Mouse (Mus musculus) forebrain, embryonic 12.5 days (tissue): ENCODE data around the gene Tenm2. TPM values are rescaled to one million over a fixed set of nuclear protein-coding genes. Genes with fewer than 3 reads are reported as not detected.
A peak's percentile ranks its signal among the peaks of the same experiment; 100 is the strongest.

Experiments
- ATAC-seq: fragments of 200-750 bp; cut with Nextera tagmentation; 2 replicates; pipeline ENCODE4 v1.8.0; 2017; ENCODE audit warnings: moderate TSS enrichment; ENCODE audit not compliant: low FRiP score
- H3K27ac ChIP-seq: fragments of 300-500 bp; sonication (generic); 2 replicates; pipeline ENCODE4 v1.5.1; 2016; ENCODE audit warnings: mild to moderate bottlenecking
- H3K27me3 ChIP-seq: fragments of 300-500 bp; sonication (generic); 2 replicates; pipeline ENCODE4 v1.6.1; 2016; ENCODE audit warnings: mild to moderate bottlenecking
- H3K36me3 ChIP-seq: fragments of 300-500 bp; sonication (generic); replicated peaks from 2 replicates; pipeline ENCODE4 v1.6.1; 2016; ENCODE audit warnings: mild to moderate bottlenecking
- H3K4me1 ChIP-seq: fragments of 300-500 bp; sonication (generic); 2 replicates; pipeline ENCODE4 v1.6.1; 2016
- H3K4me2 ChIP-seq: fragments of 300-500 bp; sonication (generic); 2 replicates; pipeline ENCODE4 v1.6.1; 2016; ENCODE audit warnings: mild to moderate bottlenecking, moderate library complexity
- H3K4me3 ChIP-seq: fragments of 300-500 bp; sonication (generic); replicated peaks from 2 replicates; pipeline ENCODE4 v1.5.1; 2016; ENCODE audit warnings: mild to moderate bottlenecking
- H3K9ac ChIP-seq: fragments of 300-500 bp; sonication (generic); 2 replicates; pipeline ENCODE4 v1.6.1; 2016; ENCODE audit warnings: mild to moderate bottlenecking
- H3K9me3 ChIP-seq: fragments of 300-500 bp; sonication (generic); 2 replicates; pipeline ENCODE4 v1.6.1; 2016
- WGBS: fragments of 180-500 bp; shearing (Covaris S2); methylation state at CpG from one replicate; pipeline ENCODE4 v1.1.7; 2016; 5-methylcytosine and 5-hydroxymethylcytosine counted together
- polyA plus RNA-seq: library from polyadenylated mRNA; unstranded; fragments of >200 nt; fragmentation: Nextera tagmentation; extraction: Ambion mirVana; gene quantifications from 2 replicates; pipeline ENCODE4 v1.2.1, GENCODE M21; 2016

Tenm2 gene
- polyA plus RNA-seq, 1 experiment from 2014 or later, result 10.9 TPM

- H3K9me3 ChIP-seq, result no peaks in the 10 kb centered on the region
- no peaks in the 10 kb centered on the region for H3K36me3 ChIP-seq
- H3K27ac ChIP-seq, result no peak overlapping the region
- H3K27me3 ChIP-seq, result no peaks in the 10 kb centered on the region
- ATAC-seq, result no peak
- no peaks in the 10 kb centered on the region for H3K4me1 ChIP-seq
- H3K4me2 ChIP-seq, result no peak overlapping the region
- WGBS, result 53% methylated on average over 4 of the region's 4 CpGs
- no peak overlapping the region for H3K4me3 ChIP-seq
- H3K9ac ChIP-seq, result no peak overlapping the region
Observed at GRCm38 (mm10) chr11:36872961-36873360, 362.8 kb downstream of the Tenm2 start.

DNA sequence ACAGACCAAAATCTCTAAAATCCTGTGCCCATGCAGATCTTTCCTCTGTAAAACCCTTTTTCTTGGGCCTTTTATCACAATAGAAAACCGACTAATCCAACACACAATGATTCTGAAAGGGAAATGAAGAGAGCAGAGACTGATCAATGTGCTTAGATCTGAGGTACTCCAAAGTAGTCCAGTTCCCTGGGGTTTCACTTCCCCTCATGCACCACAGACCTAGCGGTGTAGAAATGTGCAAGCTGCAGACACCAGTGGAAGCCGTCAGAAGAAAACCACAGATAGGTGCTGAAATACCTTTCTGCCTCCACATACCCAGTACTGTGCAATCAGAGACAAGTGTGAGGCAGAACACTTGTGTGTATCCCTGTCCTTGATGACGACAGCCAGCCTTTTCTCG lies 365.2 kb downstream of the Tenm2 start:
- no peaks in the 10 kb centered on the region for H3K4me1 ChIP-seq
- H3K9ac ChIP-seq, result no peak overlapping the region
- H3K4me3 ChIP-seq, result no peak overlapping the region
- no peaks in the 10 kb centered on the region for H3K27me3 ChIP-seq
- no peak overlapping the region for H3K27ac ChIP-seq
- 72% methylated on average over 5 of the region's 5 CpGs for WGBS
- no peaks in the 10 kb centered on the region for H3K9me3 ChIP-seq
- no peaks in the 10 kb centered on the region for H3K36me3 ChIP-seq
- H3K4me2 ChIP-seq, result no peak overlapping the region
- no peak for ATAC-seq

DNA sequence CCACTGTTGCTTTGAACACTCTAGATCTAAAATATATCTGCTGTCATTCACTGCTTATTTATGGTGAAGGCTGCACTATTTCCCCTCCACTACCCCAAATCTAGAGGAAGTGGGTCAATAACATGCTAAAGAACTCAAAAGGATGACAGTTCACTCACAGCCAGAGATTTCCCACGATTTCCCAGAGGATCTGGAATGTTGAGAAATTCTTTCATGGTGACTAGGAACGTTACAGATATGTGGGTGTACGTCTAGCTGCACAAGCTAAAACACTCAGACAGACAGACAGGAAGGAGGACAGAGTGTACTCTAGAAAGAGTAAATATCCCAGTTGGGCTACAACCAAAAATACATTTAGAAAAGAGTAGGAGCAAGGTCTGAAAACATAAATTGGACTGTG lies 384.1 kb downstream of the Tenm2 start:
- H3K4me1 ChIP-seq, result no peaks in the 10 kb centered on the region
- WGBS, result 79% methylated on average over 3 of the region's 3 CpGs
- H3K9me3 ChIP-seq, result no peaks in the 10 kb centered on the region
- no peak for ATAC-seq
- H3K27me3 ChIP-seq, result no peaks in the 10 kb centered on the region
- H3K4me3 ChIP-seq, result no peak overlapping the region
- no peak overlapping the region for H3K27ac ChIP-seq
- no peak overlapping the region for H3K4me2 ChIP-seq
- H3K9ac ChIP-seq, result no peak overlapping the region
- H3K36me3 ChIP-seq, result no peaks in the 10 kb centered on the region

DNA sequence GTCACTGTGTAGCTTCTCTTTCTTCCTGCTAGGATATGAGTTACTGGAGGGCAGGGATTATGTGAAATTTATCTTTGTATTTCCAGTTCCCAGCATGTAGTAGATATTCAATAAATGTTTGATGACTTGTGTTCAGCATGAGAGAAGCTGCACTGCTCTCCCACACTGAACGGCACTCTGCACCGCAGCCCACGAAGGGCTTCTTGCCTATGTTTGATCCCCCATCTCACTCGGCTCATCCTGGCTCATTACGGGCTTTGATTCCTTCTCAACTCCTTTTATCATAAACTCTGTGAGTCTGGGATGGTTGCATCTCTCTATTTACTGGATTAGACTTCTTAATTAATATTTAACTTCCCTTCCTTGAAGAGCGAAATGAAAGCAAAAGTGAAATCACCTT lies 388.3 kb downstream of the Tenm2 start:
- Histone ChIP-seq H3K27ac (no peak overlapping the region), H3K9me3 (no peaks in the 10 kb centered on the region), H3K4me3 (no peak overlapping the region), H3K4me1 (no peaks in the 10 kb centered on the region), H3K27me3 (no peaks in the 10 kb centered on the region), H3K36me3 (no peaks in the 10 kb centered on the region), H3K9ac (no peak overlapping the region), H3K4me2 (no peak overlapping the region)
- WGBS, result 88% methylated on average over 6 of the region's 6 CpGs
- no peak for ATAC-seq

DNA sequence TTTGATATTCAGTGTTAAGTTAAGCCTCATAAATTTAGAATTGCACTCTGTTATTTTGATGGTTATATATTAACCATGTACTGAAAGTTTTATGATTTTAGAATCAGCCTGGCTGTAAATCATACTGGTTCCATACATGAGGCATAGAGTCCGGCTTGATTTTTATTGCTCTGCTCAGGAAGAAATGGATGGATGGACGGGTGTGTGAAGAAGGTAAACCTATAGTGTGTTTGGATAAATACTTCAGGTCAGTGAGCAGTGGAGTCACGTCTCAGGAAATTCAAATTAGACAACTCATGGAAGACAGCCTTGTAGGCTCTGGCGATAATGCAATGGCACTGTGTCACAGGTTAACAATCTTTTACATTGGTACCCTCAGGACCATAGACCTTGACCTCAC lies 402.9 kb downstream of the Tenm2 start:
- Histone ChIP-seq H3K4me2 (no peak overlapping the region), H3K9ac (no peak overlapping the region), H3K36me3 (no peaks in the 10 kb centered on the region), H3K27ac (no peak overlapping the region), H3K4me3 (no peak overlapping the region), H3K27me3 (0 out of 2 replicates have a peak, but pooled peaks cover 3% of the 10 kb centered on the region), H3K9me3 (no peaks in the 10 kb centered on the region), H3K4me1 (no peaks in the 10 kb centered on the region)
- ATAC-seq, result no peak
- WGBS, result 88% methylated on average over 4 of the region's 4 CpGs

GRCm38 (mm10) chr11:36831511-36831910 lies 404.3 kb downstream of the Tenm2 start:
- Histone ChIP-seq H3K4me1 (no peaks in the 10 kb centered on the region), H3K4me2 (no peak overlapping the region), H3K27me3 (0 out of 2 replicates have a peak, but pooled peaks cover 3% of the 10 kb centered on the region), H3K27ac (no peak overlapping the region), H3K9ac (no peak overlapping the region), H3K36me3 (no peaks in the 10 kb centered on the region), H3K9me3 (no peaks in the 10 kb centered on the region), H3K4me3 (no peak overlapping the region)
- 64% methylated on average over 11 of the region's 11 CpGs for WGBS
- ATAC-seq, result no peak

DNA sequence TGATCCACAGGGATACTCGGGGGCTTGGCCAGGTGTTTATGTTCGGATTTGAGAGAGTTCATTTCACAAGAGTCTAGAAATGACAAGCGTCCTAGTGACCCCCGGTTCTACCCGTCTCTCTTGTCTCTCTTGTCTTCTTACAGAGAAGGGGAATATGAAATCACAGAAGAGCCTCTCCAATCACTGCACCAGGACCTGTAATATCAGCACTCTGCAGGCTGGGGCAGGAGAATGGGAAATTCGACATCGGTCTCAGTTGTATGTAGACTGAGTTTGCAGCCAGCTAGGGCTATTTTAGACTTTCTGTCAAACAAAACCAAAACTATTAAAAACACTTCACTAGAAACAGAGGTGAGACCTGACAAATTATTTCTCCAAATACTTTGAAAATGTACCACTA lies 411.1 kb downstream of the Tenm2 start:
- 39% methylated on average over 7 of the region's 7 CpGs for WGBS
- Histone ChIP-seq H3K4me3 (no peak overlapping the region), H3K4me1 (peaks cover 6% of the 10 kb centered on the region), H3K27ac (no peak overlapping the region), H3K9ac (no peak overlapping the region), H3K4me2 (no peak overlapping the region), H3K9me3 (no peaks in the 10 kb centered on the region), H3K36me3 (no peaks in the 10 kb centered on the region), H3K27me3 (0 out of 2 replicates have a peak, but pooled peaks cover 3% of the 10 kb centered on the region)
- ATAC-seq, result no peak

GRCm38 (mm10) chr11:36804615-36805014 lies 431.1 kb downstream of the Tenm2 start:
- Histone ChIP-seq H3K36me3 (no peaks in the 10 kb centered on the region), H3K9me3 (no peaks in the 10 kb centered on the region), H3K27me3 (no peaks in the 10 kb centered on the region), H3K27ac (no peak overlapping the region), H3K4me1 (peaks cover 7% of the 10 kb centered on the region), H3K9ac (no peak overlapping the region), H3K4me2 (no peak overlapping the region), H3K4me3 (no peak overlapping the region)
- ATAC-seq, result no peak
- 78% methylated on average over 1 of the region's 1 CpGs for WGBS

GRCm38 (mm10) chr11:36802208-36802631 lies 433.5 kb downstream of the Tenm2 start:
- H3K27me3 ChIP-seq, result no peaks in the 10 kb centered on the region
- no peak overlapping the region for H3K27ac ChIP-seq
- no peak overlapping the region for H3K4me3 ChIP-seq
- no peak overlapping the region for H3K9ac ChIP-seq
- ATAC-seq, result 0 out of 2 replicates have a peak, but pooled peaks have one; percentile 39
- H3K36me3 ChIP-seq, result no peaks in the 10 kb centered on the region
- WGBS, result 58% methylated on average over 8 of the region's 8 CpGs
- H3K4me1 ChIP-seq, result peaks cover 7% of the 10 kb centered on the region
- no peaks in the 10 kb centered on the region for H3K9me3 ChIP-seq
- no peak overlapping the region for H3K4me2 ChIP-seq

GRCm38 (mm10) chr11:36801683-36802082 lies 434.1 kb downstream of the Tenm2 start:
- H3K27ac ChIP-seq, result no peak overlapping the region
- no peak overlapping the region for H3K4me2 ChIP-seq
- WGBS, result 87% methylated on average over 4 of the region's 4 CpGs
- peaks cover 7% of the 10 kb centered on the region for H3K4me1 ChIP-seq
- no peak overlapping the region for H3K4me3 ChIP-seq
- no peaks in the 10 kb centered on the region for H3K9me3 ChIP-seq
- H3K9ac ChIP-seq, result no peak overlapping the region
- no peaks in the 10 kb centered on the region for H3K27me3 ChIP-seq
- ATAC-seq, result no peak
- H3K36me3 ChIP-seq, result no peaks in the 10 kb centered on the region

DNA sequence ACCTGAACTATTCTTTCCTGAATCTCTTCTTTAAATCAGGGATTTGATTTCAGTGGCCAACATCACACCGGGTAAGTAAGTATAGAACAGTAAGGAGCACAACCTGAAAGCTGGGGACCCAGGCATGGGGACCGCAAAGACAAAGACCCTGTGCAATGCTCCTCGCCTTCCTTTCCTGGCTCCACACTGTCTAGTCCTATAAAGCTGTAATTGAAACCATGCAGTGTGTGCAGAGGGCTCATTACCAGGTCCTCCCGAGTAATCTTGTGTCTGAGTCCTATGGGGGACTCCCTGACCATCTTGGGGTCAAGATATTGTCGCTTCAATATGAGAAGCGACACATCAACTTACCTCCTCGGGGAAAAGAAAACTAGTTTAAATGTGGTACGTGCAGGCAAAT lies 436.4 kb downstream of the Tenm2 start:
- Histone ChIP-seq H3K4me2 (no peak overlapping the region), H3K9me3 (no peaks in the 10 kb centered on the region), H3K27me3 (no peaks in the 10 kb centered on the region), H3K4me1 (peaks cover 7% of the 10 kb centered on the region), H3K27ac (no peak overlapping the region), H3K4me3 (no peak overlapping the region), H3K36me3 (no peaks in the 10 kb centered on the region), H3K9ac (no peak overlapping the region)
- ATAC-seq, result 0 out of 2 replicates have a peak, but pooled peaks have one; percentile 49
- 78% methylated on average over 8 of the region's 8 CpGs for WGBS

DNA sequence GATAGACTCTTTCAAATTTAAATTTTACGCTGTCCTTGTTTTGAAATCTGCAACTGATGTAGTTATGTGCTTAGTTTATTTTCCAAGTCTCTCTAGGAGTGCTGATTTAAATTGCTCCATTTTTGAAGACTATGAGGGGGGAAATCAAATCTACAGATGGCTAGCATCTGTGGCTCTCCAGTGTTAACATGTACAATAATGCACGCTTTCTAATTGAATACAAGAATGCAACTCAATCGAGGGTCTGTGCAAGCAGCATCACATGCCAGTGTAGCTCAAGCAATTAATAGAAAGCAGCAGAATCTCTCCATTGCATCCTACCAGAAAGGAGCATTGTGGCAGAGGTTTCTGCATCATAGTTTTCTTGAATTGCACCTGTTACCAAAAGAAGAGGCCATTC lies 477.8 kb downstream of the Tenm2 start:
- 49% methylated on average over 3 of the region's 3 CpGs for WGBS
- no peak for ATAC-seq
- Histone ChIP-seq H3K36me3 (no peaks in the 10 kb centered on the region), H3K4me2 (no peak overlapping the region), H3K27me3 (no peaks in the 10 kb centered on the region), H3K9me3 (no peaks in the 10 kb centered on the region), H3K4me3 (no peak overlapping the region), H3K27ac (no peak overlapping the region), H3K4me1 (peaks cover 3% of the 10 kb centered on the region), H3K9ac (no peak overlapping the region)

GRCm38 (mm10) chr11:36746286-36746685 lies 489.5 kb downstream of the Tenm2 start:
- no peaks in the 10 kb centered on the region for H3K27me3 ChIP-seq
- no peak overlapping the region for H3K27ac ChIP-seq
- no peaks in the 10 kb centered on the region for H3K9me3 ChIP-seq
- no peak overlapping the region for H3K4me2 ChIP-seq
- H3K36me3 ChIP-seq, result no peaks in the 10 kb centered on the region
- no peak overlapping the region for H3K4me3 ChIP-seq
- no peaks in the 10 kb centered on the region; the same call in 1 of the 2 replicates for H3K4me1 ChIP-seq
- 61% methylated on average over 4 of the region's 4 CpGs for WGBS
- H3K9ac ChIP-seq, result no peak overlapping the region
- no peak for ATAC-seq
